Mouse (Mus musculus) MN1 (cell line): ENCODE results near the gene Cyp3a25.
"Not testable (repeated sequence)": the region's sequence is repeated elsewhere in the genome, so short reads cannot be mapped to it uniquely, and the experiment has no call there.

Experiments used
- DNase-seq: peaks from one replicate; pipeline ENCODE4 v3.0.0-alpha.2; 2016; ENCODE audit warnings: low spot score

The Cyp3a25 gene

DNA sequence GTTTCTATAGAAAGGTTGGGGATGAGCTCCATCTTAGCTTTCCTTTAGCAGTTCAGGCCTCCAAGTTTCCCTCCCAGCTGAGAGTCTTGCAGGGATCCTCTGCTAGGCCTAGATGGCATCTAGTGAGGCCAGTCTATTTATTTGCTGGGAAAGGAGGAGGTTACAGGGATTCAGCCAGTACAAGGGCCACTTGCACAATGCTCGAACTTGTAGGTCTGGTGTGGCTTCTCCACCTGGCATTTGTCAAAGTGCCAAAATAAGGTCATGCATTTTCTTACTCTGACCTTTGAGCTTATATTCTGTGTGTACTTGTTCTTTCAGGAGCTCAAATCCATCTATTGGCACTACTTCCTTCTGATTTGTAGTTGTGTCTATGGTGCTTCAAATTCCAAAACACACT, at the start of gene Cyp3a25:
TSS of gene Cyp3a25 (minus strand) at position 110 of the 400 bp plus-strand sequence.
- DNase-seq = not testable (repeated sequence)

DNA sequence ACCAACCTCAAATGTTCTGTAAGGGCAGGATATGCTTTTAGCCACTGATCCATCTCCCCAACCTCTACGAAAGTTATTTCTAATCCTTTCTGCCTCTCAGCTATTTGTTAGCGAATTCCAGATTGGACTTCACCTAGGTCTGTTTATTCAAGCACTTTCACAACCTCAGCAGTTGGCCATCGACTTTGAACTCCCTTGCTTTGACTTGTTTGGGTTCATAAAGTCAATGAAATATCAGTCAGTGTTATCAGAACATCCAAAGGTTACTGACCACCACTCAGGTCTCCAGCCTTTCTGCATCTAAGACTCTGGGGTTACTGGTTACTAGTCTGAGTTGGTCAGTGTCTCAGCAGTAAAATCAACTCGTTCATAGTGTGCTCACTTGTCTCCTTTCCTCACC, 11.7 kb upstream of the Cyp3a25 start:
- no peak for DNase-seq

DNA sequence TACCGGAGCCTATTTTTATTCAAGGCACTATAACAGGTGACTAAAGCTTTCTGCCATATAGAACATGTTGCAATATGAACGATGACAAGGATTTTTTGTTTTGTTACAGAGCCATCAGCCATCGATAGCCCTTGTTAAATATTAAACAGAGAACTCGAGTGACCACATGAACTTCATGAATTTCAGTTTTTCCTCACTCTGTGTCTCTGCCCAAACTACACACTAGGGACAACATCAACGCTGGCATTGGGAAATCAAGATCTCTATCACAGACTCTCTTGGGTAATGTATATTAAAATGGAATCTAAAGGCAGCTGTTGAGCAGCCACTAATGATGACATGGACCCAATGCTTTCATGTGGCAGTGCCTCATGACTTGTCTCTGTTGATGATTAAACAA, 8.9 kb upstream of the Cyp3a25 start:
- DNase-seq = no peak

DNA sequence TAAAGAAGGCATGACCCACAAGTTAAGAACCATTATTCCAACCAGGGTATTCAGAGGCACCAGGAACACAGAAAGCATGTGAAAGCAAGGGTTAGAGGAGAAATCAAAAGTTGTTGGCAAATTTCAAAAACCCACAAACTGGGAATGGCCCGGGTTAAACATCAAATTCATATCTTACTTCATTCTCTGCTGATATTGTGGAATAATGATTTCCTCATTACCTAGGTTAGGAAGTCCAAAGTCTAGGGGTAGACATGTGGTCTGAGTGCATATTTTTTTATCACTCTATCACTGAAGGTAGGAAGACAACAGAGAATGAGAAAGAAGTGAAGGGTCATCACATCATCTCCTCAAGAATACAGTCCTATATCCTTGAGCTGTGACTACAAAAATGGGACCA, 1.8 kb upstream of the Cyp3a25 start:
- no peak for DNase-seq

DNA sequence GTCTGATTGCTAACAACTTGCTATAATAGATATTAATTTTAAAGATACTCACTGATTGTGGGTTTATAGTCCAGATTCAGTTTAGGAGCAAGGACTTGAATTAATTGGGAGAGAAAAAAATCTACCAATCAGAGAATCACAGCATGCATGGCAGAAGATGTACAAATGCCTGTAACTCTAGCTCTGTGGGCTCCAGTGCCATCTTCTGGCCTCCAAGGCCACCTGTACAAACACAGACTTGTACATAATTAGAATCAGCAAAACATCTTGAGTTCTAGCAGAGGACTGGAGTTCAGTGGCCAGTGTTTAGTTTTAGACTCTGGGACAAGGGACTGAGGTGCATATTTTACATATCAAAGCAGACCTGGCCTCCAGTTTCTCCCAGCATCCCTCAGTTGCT, 42.3 kb downstream of the Cyp3a25 start:
- DNase-seq = no peak
